Mouse (Mus musculus) erythroblast, adult 5-6 weeks (primary cell): ENCODE data around the gene Susd2. TPM values are rescaled to one million over a fixed set of nuclear protein-coding genes. Genes with fewer than 3 reads are reported as not detected.

Source experiments
- total RNA-seq, 2 experiments: library from RNA; stranded (forward) in 1 of 2; stranded (reverse) in 1 of 2; fragments of 150-400 nt in 1 of 2; fragments of 200-764, 138-1000 nt in 1 of 2; gene quantifications; 2 replicates each; pipeline versions ENCODE4 v1.2.3 to v1.2.4; 2015 to 2017; ENCODE audit warnings: low replicate concordance in 2 of 2

Gene Susd2
- total RNA-seq, 2 experiments from 2014 or later, result 4.0 to 5.2 TPM

Other genes with a start within 250 kb of the Susd2 start
- gene Upb1, start 242.9 kb downstream of the Susd2 start, total RNA-seq (2015; ENCODE audit: low replicate concordance), result 0.19 and 0.21 TPM in 2 replicates
- gene Upb1, start 242.9 kb downstream of the Susd2 start, total RNA-seq (2017; ENCODE audit: low replicate concordance), result 0.43 and 1.4 TPM in 2 replicates
- 13.4 and 19.6 TPM in 2 replicates for gene Snrpd3, start 126.5 kb downstream of the Susd2 start, total RNA-seq (2015; ENCODE audit: low replicate concordance)
- gene Snrpd3, start 126.5 kb downstream of the Susd2 start, total RNA-seq (2017; ENCODE audit: low replicate concordance), result 17.9 and 18.8 TPM in 2 replicates
- gene Gucd1, start 126.0 kb downstream of the Susd2 start, total RNA-seq (2015; ENCODE audit: low replicate concordance), result 94.3 and 113 TPM in 2 replicates
- 180 and 191 TPM in 2 replicates for gene Gucd1, start 126.0 kb downstream of the Susd2 start, total RNA-seq (2017; ENCODE audit: low replicate concordance)
- not detected in 2 replicates for gene Lrrc75b, start 83.7 kb downstream of the Susd2 start, total RNA-seq (2015; ENCODE audit: low replicate concordance)
- gene Lrrc75b, start 83.7 kb downstream of the Susd2 start, total RNA-seq (2017; ENCODE audit: low replicate concordance), result not detected in 2 replicates
- gene Ggt1, start 82.4 kb downstream of the Susd2 start, total RNA-seq (2015; ENCODE audit: low replicate concordance), result 1.3 and 3.6 TPM in 2 replicates
- gene Ggt1, start 82.4 kb downstream of the Susd2 start, total RNA-seq (2017; ENCODE audit: low replicate concordance), result not detected in 2 replicates
- gene Ggt5, start 54.7 kb downstream of the Susd2 start, total RNA-seq (2015; ENCODE audit: low replicate concordance), result 0.42 and 1.3 TPM in 2 replicates
- gene Ggt5, start 54.7 kb downstream of the Susd2 start, total RNA-seq (2017; ENCODE audit: low replicate concordance), result 4.9 and 6.6 TPM in 2 replicates
- gene Cabin1, start 120.3 kb upstream of the Susd2 start, total RNA-seq (2015; ENCODE audit: low replicate concordance), result 133 and 187 TPM in 2 replicates
- gene Cabin1, start 120.3 kb upstream of the Susd2 start, total RNA-seq (2017; ENCODE audit: low replicate concordance), result 246 and 264 TPM in 2 replicates
- 5.4 TPM in 1 of 2 replicates, not detected in the other for gene Ddt, start 129.4 kb upstream of the Susd2 start, total RNA-seq (2015; ENCODE audit: low replicate concordance)
- gene Ddt, start 129.4 kb upstream of the Susd2 start, total RNA-seq (2017; ENCODE audit: low replicate concordance), result 4.6 and 5.0 TPM in 2 replicates
- gene Gm20441, start 136.9 kb upstream of the Susd2 start, total RNA-seq (2015; ENCODE audit: low replicate concordance), result not detected in 2 replicates
- gene Gm20441, start 136.9 kb upstream of the Susd2 start, total RNA-seq (2017; ENCODE audit: low replicate concordance), result not detected in 2 replicates
- 0.42 TPM in 1 of 2 replicates, not detected in the other for gene Gstt3, start 137.4 kb upstream of the Susd2 start, total RNA-seq (2015; ENCODE audit: low replicate concordance)
- gene Gstt3, start 137.4 kb upstream of the Susd2 start, total RNA-seq (2017; ENCODE audit: low replicate concordance), result 0.51 TPM in 1 of 2 replicates, not detected in the other
- 6.3 and 24.0 TPM in 2 replicates for gene Gstt1, start 154.6 kb upstream of the Susd2 start, total RNA-seq (2015; ENCODE audit: low replicate concordance)
- gene Gstt1, start 154.6 kb upstream of the Susd2 start, total RNA-seq (2017; ENCODE audit: low replicate concordance), result 4.1 and 6.8 TPM in 2 replicates
- not detected in 2 replicates for gene Gstt4, start 178.5 kb upstream of the Susd2 start, total RNA-seq (2015; ENCODE audit: low replicate concordance)
- 0.84 TPM in 1 of 2 replicates, not detected in the other for gene Gstt4, start 178.5 kb upstream of the Susd2 start, total RNA-seq (2017; ENCODE audit: low replicate concordance)
- 7.9 and 8.8 TPM in 2 replicates for gene Gstt2, start 193.4 kb upstream of the Susd2 start, total RNA-seq (2015; ENCODE audit: low replicate concordance)
- gene Gstt2, start 193.4 kb upstream of the Susd2 start, total RNA-seq (2017; ENCODE audit: low replicate concordance), result 2.4 and 11.0 TPM in 2 replicates
- 47.2 and 79.7 TPM in 2 replicates for gene Mif, start 216.2 kb upstream of the Susd2 start, total RNA-seq (2015; ENCODE audit: low replicate concordance)
- gene Mif, start 216.2 kb upstream of the Susd2 start, total RNA-seq (2017; ENCODE audit: low replicate concordance), result 48.1 and 65.8 TPM in 2 replicates
- gene Derl3, start 249.4 kb upstream of the Susd2 start, total RNA-seq (2015; ENCODE audit: low replicate concordance), result 1.7 TPM in 1 of 2 replicates, not detected in the other
- not detected in 2 replicates for gene Derl3, start 249.4 kb upstream of the Susd2 start, total RNA-seq (2017; ENCODE audit: low replicate concordance)